Mouse (Mus musculus) c-Kit-negative CD71-positive TER-119-positive erythroid progenitor cells, embryonic 14.5 days (primary cell): ENCODE measurements around the gene Ppp1cb.
"Not testable (repeated sequence)": the region's sequence is repeated elsewhere in the genome, so short reads cannot be mapped to it uniquely, and the experiment has no call there.

Experiments used
- DNase-seq: peaks from one replicate; pipeline ENCODE4 v3.0.0-alpha.2; 2013; ENCODE audit warnings: low read depth, low spot score

Ppp1cb gene

DNA sequence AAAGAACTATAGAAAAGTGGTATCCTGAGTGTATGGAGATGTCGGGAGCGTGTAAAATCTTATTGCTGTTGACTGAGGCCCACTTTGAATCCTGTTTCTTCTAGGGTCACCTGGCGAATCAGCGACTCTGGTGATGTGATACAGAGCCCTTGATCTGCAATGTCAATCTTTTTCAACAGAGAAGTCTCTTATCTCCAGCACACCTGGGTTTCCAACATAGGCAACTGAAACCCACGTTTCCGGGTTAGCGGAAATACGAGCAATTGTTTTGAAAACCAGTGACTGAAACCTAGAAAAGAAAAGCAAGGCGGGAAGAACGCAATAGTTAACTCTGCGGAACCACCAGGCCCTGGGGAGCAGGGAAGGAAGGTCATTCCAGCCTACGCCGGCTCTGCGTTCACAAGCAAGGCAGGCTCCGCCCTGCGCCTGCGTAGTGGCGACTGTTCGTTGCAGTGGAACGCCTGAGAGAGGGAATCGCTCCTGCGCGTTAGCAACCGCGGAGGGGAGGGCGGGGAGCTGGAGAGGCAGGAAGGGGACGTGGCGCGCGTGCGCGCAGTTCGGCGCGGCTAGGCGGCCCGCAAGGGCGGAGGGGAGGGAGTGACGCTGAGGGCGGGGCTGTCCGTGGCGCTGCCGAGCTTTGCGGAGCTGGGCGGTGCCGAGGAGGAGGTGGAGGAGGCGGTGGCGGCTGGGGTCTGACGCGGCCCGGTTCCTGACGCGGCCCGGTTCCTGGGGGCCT lies at the start of gene Ppp1cb:
Gene Ppp1cb (plus strand): TSS at position 436 of the 736 bp plus-strand sequence.
- peak; percentile 96 for DNase-seq

DNA sequence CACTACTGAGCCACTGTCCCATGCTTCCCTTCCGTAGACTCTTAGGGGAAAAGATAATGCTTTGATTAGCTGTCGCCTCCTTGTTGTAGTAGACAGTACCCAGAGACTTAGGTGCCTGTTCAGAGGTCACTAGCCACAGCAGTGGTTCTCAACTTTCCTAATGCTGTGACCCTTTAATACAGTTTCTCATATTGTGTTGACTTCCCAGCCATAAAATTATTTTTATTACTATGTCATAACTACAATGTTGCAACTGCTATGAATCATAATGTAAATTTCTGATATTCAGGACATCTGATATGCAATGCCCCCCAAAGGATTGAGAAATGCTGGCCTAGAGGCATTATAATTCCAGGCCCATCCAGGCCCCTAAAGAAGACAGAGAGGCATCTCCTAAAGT lies 48.9 kb upstream of the Ppp1cb start:
- DNase-seq, result no peak

DNA sequence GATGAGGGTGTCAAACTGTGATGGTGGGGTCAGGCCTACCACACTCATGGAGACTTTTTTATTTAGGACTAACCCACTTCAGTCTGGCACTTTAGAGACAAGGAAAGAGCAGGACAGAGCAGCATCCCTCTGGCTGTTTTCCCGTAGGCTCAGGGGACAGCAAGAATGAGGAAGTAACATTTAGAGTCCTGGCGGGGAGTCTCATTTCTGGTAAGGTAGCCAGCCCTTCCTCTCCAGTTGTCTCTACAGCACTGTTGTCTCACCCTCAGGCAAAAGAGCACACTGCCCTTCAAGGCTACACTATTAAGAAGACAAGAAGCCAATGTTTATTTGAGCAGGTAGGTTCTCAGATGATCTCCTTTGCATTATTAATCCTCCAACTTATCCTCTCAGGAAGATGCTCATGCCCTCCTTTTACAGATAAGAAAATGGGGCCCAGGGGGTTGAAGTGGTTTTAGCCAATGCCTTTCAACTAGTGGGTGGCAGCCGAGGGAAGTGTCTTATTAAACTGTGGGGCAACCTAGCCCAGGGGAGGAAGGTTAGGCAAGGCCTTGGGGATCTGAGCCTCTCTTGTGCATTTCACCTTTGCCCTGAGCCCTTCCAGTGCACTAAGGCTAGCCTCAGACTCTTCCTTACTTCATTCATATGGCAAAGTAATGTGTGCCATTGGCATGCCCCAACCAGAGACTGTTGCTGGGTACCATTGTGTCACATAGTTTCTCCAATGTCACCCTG lies 47.5 kb upstream of the Ppp1cb start:
- no peak for DNase-seq

DNA sequence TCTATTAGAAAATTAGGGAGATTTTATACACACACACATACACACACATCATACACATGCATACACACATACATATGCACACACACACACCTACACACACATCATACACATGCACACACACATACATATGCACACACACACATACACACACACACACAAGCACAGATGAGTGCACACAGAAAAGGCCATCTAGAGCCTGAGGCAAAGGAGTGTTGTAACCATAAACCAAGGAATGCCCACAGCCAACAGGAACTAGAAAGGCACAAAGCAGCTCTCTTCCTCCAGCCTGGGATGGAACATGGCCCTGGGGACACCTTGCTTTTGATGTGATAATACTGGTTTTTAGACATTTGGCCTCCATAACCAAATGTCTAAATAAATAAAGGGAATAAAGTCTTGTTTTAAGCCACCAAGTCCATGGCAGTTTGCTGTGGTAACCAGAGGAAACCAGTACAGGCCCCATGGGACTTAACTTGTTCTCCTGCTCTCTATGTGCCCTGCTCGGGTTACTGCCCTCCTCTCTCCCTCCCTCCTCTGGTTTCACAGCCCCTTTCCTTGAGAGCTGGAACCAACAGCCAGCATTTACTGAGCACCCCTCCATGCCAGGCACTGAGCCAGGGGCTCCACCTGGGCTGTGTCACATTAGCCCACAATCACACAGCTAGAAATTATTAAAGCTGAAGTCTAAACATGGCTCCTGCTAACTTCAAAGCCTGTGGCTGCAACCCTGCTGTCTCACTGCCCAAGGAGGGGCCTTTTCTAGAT lies 46.3 kb upstream of the Ppp1cb start:
- no peak for DNase-seq

DNA sequence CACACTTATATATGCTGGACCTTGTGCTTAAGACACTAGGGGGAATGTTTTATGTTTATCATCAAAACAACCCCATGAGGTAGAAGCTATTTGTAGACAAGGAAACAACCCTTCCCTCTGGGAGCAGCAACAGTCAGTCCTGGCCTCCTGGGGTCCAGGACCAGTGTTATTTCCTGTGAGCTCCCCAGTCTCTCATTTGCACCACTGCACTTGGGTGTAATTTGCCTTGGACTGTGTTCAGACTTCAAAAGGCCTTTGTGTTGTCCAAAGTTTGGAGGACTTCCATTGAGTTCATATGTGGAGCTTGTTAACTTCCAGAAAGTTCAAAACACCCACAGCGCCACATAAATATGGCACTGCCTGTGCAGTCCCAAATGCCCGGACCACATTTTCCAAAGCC lies 45.6 kb upstream of the Ppp1cb start:
- no peak for DNase-seq

DNA sequence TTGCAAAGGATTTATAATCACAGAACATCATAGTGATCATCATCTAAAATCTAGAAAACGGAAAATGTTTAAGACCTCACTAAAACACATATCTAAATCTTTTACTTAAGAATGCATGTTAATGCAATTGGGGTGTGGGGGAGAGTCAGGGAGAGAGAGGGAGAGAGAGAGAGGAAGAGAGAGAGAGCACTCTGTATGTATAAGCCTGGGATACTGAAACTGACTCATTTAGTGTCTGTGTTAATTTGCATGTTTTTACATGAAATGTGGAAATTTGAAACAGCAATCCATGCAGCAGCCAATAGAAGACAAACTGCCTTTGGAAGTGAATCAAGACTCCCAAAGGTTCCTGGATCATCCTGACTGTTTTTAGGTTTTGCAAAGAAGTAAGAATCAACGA lies 45.1 kb upstream of the Ppp1cb start:
- no peak for DNase-seq

DNA sequence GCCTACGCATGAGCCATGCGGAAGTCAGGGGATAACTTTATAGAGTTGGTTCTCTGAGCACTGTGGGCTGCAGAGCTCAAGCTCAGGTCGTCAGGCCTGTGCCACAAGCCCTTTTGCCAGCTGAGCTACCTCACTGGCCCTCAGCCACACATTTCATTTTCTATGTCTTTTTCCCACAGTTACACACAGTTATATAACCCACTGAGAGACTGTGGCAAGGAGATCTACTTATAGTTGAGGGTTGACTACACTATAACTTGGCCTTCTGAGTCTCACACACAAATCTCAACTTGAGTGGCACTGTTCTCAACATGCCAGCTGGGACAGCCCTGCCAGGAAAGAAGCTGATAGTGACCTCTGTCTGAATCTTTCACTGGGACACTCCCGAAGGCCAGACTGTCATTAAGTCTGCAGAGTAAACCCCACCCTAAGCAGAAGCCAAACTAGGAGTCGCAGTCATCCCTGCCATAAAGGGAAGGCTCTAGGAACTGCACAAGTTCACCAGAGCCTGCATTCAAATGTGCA lies 44.1 kb upstream of the Ppp1cb start:
- no peak for DNase-seq

DNA sequence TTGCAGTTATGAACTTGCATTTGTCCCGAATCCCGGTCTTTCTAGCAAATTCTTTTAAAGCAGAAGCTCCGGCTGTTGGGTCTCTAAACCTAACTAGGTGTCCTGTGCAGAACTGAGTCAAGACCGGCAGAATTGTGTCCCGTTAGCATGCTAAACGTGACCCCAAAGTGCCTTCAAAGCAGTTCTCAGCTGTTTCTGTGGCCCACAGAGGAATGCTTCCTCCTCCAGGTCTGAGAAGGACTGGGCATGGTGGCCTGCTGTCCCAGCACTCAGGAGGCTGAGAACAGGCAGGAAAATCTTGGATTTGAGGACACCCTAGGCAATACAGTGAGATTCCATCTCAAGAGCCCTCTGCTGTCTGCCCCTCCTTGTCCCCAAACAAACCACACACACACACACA lies 43.1 kb upstream of the Ppp1cb start:
- DNase-seq, result no peak

DNA sequence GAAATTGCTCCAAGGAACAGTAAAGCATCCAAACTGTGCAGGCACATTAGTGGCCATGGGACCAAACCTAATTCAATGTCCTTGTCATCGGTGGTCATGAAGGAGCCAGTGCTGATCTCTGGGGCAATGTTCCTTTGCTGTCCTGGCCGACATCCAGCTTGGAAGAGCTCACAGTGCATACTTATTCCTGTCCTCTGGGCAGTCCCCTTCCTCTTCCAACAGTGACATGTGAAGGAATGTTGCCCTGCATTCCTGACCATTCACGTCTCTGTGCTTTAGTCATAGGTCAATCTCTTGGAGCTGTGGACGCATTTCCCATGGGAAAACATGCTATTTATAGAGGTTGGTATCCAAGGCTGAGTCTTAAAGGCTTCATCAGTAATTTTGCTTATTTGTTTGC lies 41.8 kb upstream of the Ppp1cb start:
- no peak for DNase-seq

DNA sequence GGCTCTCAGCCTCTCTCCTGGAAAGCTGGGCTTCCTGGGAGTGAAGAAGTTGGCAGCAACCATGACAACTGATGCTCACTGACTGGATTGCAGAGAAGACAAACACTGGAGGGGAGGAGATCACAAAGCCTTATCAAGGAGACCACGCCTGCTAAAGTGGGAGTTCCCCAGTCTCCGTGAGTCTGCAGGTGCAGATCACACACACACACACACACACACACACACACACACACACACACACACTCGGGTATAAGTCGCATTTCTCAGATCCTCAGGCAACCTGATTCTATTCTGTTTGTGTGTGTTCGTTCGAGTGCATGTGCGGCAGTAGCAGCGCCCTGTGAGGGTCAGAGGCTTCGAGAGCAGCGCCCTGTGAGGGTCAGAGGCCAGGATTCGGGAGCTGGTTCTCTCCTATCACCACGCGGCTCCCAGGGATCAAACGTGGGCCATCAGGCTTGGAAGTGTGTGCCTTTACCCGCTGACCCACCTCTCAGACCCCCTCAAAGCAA lies 36.5 kb upstream of the Ppp1cb start:
- DNase-seq, result no peak

DNA sequence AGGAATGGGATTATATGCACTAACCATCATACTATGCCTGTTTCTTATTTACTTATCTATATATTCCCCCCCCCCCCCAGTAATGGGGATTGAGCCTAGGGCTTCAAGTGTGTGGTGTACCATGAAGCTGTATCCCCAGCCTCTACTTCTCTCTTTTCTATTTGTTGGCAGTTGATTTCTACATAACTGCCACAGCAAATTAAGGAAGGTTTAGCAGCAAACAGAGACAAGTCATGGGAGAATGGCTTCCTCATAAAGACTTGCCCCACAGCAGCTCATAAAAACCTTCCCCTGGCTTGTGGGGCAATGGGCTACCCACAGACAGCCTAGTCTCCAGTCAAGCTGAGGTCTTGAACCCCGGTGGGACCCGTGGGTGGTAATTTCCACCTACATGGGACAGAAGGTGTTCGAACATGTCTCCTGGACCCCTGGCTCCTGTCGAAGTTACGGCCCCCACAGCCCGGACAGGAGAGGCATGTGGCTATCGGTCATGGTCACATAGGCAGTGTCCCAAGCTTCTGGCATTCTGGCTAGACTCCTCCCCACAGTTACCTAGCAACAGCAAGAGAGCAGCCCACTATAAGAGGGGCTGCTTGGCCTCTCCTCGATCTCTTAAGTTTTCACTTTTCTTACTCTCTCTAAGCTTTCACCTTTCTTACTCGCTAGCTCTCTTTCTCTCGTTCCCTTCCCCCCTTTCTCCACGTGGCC lies 35.1 kb upstream of the Ppp1cb start:
- DNase-seq, result no peak

DNA sequence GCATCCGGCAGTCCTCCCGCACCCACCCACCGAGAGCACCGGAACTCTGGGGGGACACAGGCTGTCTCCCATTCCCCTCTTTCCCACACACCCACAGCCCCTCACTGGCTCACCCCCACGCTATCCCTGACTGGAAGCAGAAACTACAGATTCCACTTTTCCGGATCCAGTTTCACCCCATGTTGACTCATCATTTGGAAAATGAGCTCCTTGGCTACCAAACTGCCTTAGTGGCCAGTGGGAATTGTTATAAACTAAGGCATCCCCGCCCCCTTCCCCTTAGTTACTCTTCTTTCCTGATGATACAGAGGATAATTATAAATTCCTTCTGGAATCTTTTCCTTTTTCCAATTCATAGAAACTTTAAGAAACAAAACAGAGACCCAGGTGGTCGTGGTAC lies 34.2 kb upstream of the Ppp1cb start:
- DNase-seq, result no peak

DNA sequence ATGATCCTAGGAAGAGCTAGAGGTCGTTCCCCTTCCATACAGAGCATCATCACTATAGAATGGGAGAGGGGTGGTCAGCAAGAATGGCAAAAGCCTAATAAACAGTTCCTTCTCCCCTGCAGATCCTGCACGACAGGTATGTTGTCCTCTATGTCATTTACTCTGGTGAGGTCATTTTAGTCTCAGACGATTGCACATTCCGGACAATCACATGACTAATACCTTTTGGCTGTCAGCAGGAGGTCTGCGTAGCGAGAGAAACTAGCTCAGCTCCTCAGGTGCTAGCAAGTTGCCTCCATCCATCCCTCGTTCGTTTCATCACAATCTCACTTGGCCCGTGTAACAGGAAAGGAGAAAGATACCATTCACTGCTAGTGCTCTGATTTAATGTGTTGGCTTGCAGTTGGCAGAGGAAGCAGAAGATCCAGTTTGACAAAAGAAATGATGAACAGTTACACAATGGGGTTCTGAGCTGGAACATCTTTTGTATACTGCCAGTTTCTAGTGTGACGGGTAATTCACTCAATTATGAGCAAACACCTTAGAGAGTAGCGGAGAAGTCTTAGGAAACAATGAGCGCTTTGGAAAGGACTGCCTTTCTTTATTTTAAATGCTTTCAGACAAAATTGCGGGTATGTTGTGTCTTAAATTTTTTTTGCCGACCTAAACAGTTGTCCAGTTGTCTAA lies 33.0 kb upstream of the Ppp1cb start:
- no peak for DNase-seq

DNA sequence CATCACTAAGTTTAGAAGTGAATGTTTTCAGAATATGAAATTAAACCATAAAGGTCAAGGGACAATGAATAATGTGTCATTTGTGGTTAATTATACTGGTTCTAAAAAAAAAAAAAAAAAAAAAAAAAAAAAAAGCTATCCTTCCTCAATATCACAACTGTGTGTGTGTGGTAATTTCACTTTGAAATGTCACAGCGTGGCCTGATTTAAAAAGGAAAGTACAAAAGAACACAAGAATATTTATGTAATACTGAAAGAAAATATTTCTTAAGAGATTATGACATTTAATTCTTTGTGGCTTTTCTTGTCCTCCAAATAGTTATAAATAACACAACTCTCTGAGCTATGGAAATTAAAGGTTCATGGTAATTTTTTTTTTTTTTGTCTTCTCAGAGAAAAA lies 28.2 kb upstream of the Ppp1cb start:
- DNase-seq, result no peak

DNA sequence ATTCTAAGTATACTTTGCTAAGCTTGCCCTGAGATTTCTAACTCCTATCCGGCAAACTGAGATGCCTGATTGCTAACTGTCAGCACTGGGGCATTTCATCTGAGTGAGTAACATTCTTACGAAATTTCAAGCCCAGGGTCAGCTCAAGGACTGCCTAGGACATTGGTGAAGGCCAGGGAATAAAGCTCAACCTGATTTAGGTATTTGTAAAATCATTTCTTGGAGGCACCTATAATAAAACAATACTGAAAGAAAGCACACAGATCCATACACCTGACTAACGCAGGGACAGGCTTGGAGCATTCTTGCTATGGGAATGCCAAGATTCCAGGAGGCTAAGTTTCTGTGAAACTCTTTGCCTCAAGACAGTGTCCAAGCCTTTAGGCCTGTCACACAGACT lies 24.3 kb upstream of the Ppp1cb start:
- DNase-seq, result not testable (repeated sequence)

DNA sequence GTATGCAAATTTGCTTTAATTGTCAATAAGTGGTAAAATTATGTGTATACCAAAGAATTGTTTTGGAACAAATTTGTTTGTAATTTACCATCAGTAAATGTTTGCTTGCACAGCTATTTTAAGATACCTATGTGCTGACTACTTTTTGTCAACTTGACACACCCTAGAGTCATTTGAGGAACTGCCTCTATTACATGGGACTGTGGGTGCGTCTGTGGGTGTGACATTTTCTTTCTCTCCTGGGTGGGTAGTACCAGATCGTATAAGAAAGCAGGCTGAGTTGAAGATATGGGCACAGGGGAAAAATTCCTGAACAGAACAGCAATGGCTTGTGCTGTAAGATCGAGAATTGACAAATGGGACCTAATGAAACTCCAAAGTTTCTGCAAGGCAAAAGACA lies 23.0 kb upstream of the Ppp1cb start:
- DNase-seq, result no peak

DNA sequence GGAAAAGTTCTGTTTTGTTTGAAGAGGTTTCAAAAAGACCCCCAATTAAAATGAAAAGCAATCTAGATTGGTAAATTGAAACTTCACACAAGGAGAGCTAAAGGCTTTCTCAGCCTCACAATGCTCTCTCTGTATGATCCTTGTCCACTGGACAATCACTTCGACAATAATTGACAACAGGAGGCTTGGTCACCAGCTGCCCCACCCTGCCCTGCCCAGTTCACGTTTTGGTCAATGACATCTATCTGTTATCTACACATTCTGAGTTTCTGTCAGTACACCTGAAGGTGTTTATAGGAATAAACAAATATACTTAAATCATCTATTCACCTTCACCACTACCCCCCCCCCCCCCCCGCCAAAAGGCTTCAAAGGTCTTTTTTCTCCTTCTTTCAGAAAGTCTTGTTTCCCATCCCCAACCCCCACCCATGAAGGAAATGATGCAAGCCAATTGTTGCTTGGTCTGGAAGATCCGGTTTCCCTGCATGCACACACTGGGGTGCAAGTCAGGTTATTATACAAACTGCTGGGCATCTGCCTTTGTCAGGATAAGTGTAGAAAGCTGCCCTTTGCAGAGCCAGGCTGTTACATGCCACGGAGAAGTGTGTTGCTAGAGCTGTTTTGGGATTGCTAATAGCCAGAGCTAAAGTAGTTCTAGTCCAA lies 20.6 kb upstream of the Ppp1cb start:
- DNase-seq, result no peak

DNA sequence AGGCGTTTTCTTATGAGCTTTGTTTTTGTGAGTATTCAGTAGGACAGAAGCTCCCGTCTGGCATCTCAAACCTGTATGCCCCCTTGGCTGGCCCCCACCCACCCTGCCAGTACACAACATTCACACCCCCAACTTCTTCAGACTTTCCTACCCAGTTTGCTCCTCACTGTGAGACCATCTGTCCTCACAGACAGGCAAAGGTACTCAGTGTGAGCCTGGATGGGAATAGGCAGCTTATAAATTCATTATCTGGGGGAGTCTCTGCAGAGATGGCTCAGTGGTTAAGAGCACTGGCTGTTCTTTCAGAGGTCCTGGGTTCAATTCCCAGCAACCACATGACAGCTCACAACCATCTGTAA lies 20.1 kb upstream of the Ppp1cb start:
- no peak for DNase-seq

DNA sequence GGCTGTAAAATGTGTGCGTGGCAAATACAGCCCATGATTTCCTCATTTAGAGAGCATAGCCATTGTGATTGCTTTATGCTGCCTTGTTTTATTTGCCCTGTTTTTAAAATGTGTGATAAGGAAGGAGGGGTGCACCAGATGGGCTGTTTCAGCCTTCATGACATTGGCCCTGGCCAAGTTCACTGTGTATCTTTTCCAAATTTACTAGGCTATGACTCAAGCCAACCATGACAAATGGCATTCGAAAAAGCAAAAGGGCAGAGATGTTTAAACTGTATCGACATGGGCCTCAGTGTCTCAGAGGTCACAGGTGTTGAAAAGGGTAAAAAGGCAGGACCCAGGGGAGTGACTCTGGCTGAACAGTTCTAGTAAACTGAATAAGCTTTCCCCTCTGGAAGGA lies 17.3 kb upstream of the Ppp1cb start:
- DNase-seq, result no peak

DNA sequence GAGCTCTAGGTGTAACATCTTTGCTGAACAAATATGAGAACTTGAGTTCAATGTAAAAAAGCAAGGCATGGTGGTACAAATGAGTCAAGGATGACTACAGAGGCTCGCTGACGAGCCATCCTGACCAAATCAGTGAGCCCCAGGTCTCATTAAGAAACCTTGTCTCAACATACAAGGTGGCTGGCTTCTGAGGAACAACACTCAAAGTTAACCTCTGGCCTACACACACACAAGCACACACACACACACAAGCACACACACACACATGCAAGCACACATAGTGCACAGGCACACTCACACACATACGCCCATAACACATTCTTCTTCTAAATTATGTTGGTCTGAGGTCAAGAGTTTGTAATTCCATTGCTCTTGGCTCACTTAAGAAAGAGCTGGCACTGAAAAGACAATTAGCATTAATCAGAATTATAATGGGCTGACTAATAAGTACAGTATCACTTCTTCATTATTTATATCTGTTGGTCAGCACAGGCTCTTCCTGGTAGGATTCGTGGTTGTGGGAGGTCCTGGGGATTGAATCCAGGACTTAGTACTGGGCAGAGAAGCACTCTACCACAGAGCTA lies 16.6 kb upstream of the Ppp1cb start:
- DNase-seq, result no peak
